Mouse (Mus musculus): ENCODE measurements around the gene Azi2. TPM values are rescaled to one million over a fixed set of nuclear protein-coding genes. Genes with fewer than 3 reads are reported as not detected.

Gene Azi2
- polyA plus RNA-seq, 1 experiment = 32.7 TPM

DNA sequence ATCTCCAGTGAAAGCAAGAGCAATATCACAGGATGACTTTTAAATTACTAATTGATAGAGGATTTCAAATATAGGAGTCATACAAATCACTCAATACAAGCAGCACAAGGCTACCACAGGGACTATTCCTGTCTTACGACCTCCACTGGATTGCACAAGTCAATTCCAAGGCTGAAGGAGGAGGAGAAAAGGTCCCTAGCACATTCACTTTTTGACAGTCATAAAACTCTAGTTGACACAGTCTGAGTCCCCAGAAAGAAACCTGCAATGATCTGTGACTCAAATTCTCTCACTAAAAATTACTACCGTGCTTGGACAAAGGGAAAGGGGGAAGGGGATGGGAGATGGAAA, 70.0 kb downstream of the Azi2 start:
- Histone ChIP-seq H3K36me3 (ENCODE audit: control insufficient read depth, insufficient read depth, low read length) (peaks cover 4% of the 10 kb centered on the region), H3K27ac (ENCODE audit: insufficient read depth, low read depth, low read length) (no peak overlapping the region), H3K27me3 (ENCODE audit: control insufficient read depth, insufficient read depth, low read length) (no peaks in the 10 kb centered on the region), H3K4me3 (ENCODE audit: low read depth, low read length) (no peak overlapping the region), H3K4me1 (ENCODE audit: control insufficient read depth, insufficient read depth, insufficient read length, low read length) (no peaks in the 10 kb centered on the region)
- WGBS = 58% methylated on average over 2 of the region's 2 CpGs
- TF ChIP-seq CTCF (IDR thresholded peaks at IDR 0.05; ENCODE audit: extremely low read depth, insufficient read length, insufficient replicate concordance, low read depth, low read length) = no peak
- TF ChIP-seq POLR2A (IDR thresholded peaks at IDR 0.05; ENCODE audit: low read depth, low read length) = no peak

Other genes starting within 250 kb of the Azi2 start
- 0.27 and 0.39 TPM in 2 replicates for gene Cmc1, start 109.7 kb downstream of the Azi2 start, polyA plus RNA-seq (2012; rRNA removed)